Mouse (Mus musculus) CH12.LX (cell line): ENCODE results near the gene Ikzf5.

Experiments used
- CTCF ChIP-seq, 2 experiments: IDR thresholded peaks in 1 of 2; conservative IDR thresholded peaks in 1 of 2; 2 replicates each; pipeline ENCODE4 v1.5.1; 2011 to 2012; ENCODE audit warnings: low read depth in 2 of 2, low read length in 2 of 2, improper control_type of control experiment in 1 of 2, inconsistent platforms in 1 of 2, mild to moderate bottlenecking in 1 of 2, moderate library complexity in 1 of 2
- EP300 ChIP-seq: IDR thresholded peaks from 2 replicates; pipeline ENCODE4 v1.6.1; 2011; ENCODE audit warnings: low read length, improper control_type of control experiment
- MAFK ChIP-seq: IDR thresholded peaks from 2 replicates; pipeline ENCODE4 v1.6.1; 2011; ENCODE audit warnings: low read length, improper control_type of control experiment; ENCODE audit not compliant: insufficient replicate concordance
- MAZ ChIP-seq: IDR thresholded peaks from 2 replicates; pipeline ENCODE4 v1.6.1; 2012; ENCODE audit warnings: low read depth, mild to moderate bottlenecking, inconsistent platforms, low read length, improper control_type of control experiment, moderate library complexity
- POLR2A ChIP-seq: IDR thresholded peaks from 2 replicates; pipeline ENCODE4 v1.6.1; 2011; ENCODE audit warnings: low read depth, mild to moderate bottlenecking, improper control_type of control experiment, low read length
- RAD21 ChIP-seq: IDR thresholded peaks from 2 replicates; pipeline ENCODE4 v1.6.1; 2011; ENCODE audit warnings: low read depth, mild to moderate bottlenecking, low read length, improper control_type of control experiment, moderate library complexity

DNA sequence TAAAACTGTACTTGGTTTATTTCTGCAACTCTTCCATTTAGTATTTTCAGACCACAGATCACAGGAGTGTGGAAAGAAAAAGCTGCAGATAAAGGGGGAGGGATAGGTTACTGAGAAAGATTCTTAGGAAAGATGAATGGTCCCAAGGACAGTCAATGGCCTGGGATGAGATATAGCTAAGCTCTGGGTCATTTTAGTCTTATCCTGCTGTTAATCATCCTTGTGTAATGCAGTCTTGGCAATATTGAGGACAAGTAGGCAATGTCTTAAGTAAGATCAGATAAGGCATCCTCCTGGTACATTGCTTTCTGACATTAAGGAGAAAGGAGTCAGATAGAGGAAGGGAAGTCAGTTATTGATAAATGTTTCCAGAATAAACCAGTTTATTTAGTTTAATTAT, 7.3 kb upstream of the Ikzf5 start:
- TF ChIP-seq EP300, result no peak
- no peak for TF ChIP-seq POLR2A
- TF ChIP-seq MAZ, result no peak
- no peak for TF ChIP-seq CTCF (conservative IDR thresholded peaks at IDR 0.05 in 1 of 2, IDR thresholded peaks at IDR 0.05 in 1 of 2; ENCODE audit: low read depth in 2 of 2, low read length in 2 of 2)
- no peak for TF ChIP-seq RAD21
- no peak for TF ChIP-seq MAFK
